Mouse (Mus musculus): ENCODE results near the gene Golm1. TPM values are rescaled to one million over a fixed set of nuclear protein-coding genes. Genes with fewer than 3 reads are reported as not detected.

Golm1 gene
- polyA plus RNA-seq (2015; fragmentation: Nextera tagmentation; extraction: Ambion mirVana): 28.3 and 32.3 TPM in 2 replicates

GRCm38 (mm10) chr13:59675151-59676011 is at the start of gene Golm1:
Golm1 (minus strand) TSS chr13:59675811.

GRCm38 (mm10) chr13:59711984-59712383 is 36.4 kb upstream of the Golm1 start, which contains the start of gene Spata31d1b:
Spata31d1b (plus strand) TSS chr13:59712284.

GRCm38 (mm10) chr13:59710230-59710629 is 34.6 kb upstream of the Golm1 start, which contains the start of gene Spata31d1a:
Spata31d1a (minus strand) TSS chr13:59710330.

GRCm38 (mm10) chr13:59694008-59694407 is 18.4 kb upstream of the Golm1 start, which contains the start of gene 4921517D22Rik:
4921517D22Rik (minus strand) TSS chr13:59694108.

GRCm38 (mm10) chr13:59584947-59585647 is 90.5 kb downstream of the Golm1 start, which contains the start of the genes Agtpbp1 and Naa35:
Agtpbp1 (minus strand) TSS chr13:59585227.
Naa35 (plus strand) TSS chr13:59585259.

Other genes starting within 250 kb of the Golm1 start
- gene Agtpbp1, start 90.6 kb downstream of the Golm1 start, polyA plus RNA-seq (2015; fragmentation: Nextera tagmentation; extraction: Ambion mirVana): 10.7 and 11.0 TPM in 2 replicates
- 41.2 and 43.0 TPM in 2 replicates for gene Naa35, start 90.6 kb downstream of the Golm1 start, polyA plus RNA-seq (2015; fragmentation: Nextera tagmentation; extraction: Ambion mirVana)
- 0.04 TPM in 1 of 2 replicates, not detected in the other for gene 4921517D22Rik, start 18.3 kb upstream of the Golm1 start, polyA plus RNA-seq (2015; fragmentation: Nextera tagmentation; extraction: Ambion mirVana)
- gene Spata31d1a, start 34.5 kb upstream of the Golm1 start, polyA plus RNA-seq (2015; fragmentation: Nextera tagmentation; extraction: Ambion mirVana): 0.87 and 1.1 TPM in 2 replicates
- not detected in 2 replicates for gene Spata31d1b, start 36.5 kb upstream of the Golm1 start, polyA plus RNA-seq (2015; fragmentation: Nextera tagmentation; extraction: Ambion mirVana)
- gene Spata31d1d, start 55.9 kb upstream of the Golm1 start, polyA plus RNA-seq (2015; fragmentation: Nextera tagmentation; extraction: Ambion mirVana): not detected in 2 replicates
- gene 1700014D04Rik, start 70.9 kb upstream of the Golm1 start, polyA plus RNA-seq (2015; fragmentation: Nextera tagmentation; extraction: Ambion mirVana): not detected in 2 replicates
- 221 and 249 TPM in 2 replicates for gene Isca1, start 94.0 kb upstream of the Golm1 start, polyA plus RNA-seq (2015; fragmentation: Nextera tagmentation; extraction: Ambion mirVana)
- gene Gm49354, start 106.4 kb upstream of the Golm1 start, polyA plus RNA-seq (2015; fragmentation: Nextera tagmentation; extraction: Ambion mirVana): not detected in 2 replicates
- 81.7 and 84.4 TPM in 2 replicates for gene Tut7, start 147.3 kb upstream of the Golm1 start, polyA plus RNA-seq (2015; fragmentation: Nextera tagmentation; extraction: Ambion mirVana)